Mouse (Mus musculus) hindbrain, embryonic 16.5 days (tissue): ENCODE results near the gene Obox1. TPM values are rescaled to one million over a fixed set of nuclear protein-coding genes. Genes with fewer than 3 reads are reported as not detected.
"Not testable (repeated sequence)": the region's sequence is repeated elsewhere in the genome, so short reads cannot be mapped to it uniquely, and the experiment has no call there.

ENCODE experiments used
- ATAC-seq: fragments of 200-750 bp; cut with Nextera tagmentation; 2 replicates; pipeline ENCODE4 v1.8.0; 2017; ENCODE audit warnings: moderate TSS enrichment, moderate library complexity
- H3K27ac ChIP-seq: fragments of 300-500 bp; sonication (generic); 2 replicates; pipeline ENCODE4 v1.5.1; 2014; ENCODE audit warnings: low read depth, mild to moderate bottlenecking, control low read depth, low read length, moderate library complexity
- H3K27me3 ChIP-seq: fragments of 300-500 bp; sonication (generic); replicated peaks from 2 replicates; pipeline ENCODE4 v1.6.1; 2014; ENCODE audit warnings: low read length; ENCODE audit not compliant: control insufficient read depth, insufficient read depth
- H3K36me3 ChIP-seq: fragments of 300-500 bp; sonication (generic); 2 replicates; pipeline ENCODE4 v1.6.1; 2014; ENCODE audit warnings: mild to moderate bottlenecking, low read length, moderate library complexity, mixed read lengths; ENCODE audit not compliant: control insufficient read depth, insufficient read depth
- H3K4me1 ChIP-seq: fragments of 300-500 bp; sonication (generic); 2 replicates; pipeline ENCODE4 v1.6.1; 2014; ENCODE audit warnings: low read depth, low read length; ENCODE audit not compliant: control insufficient read depth, insufficient read depth
- H3K4me2 ChIP-seq: fragments of 300-500 bp; sonication (generic); 2 replicates; pipeline ENCODE4 v1.6.1; 2014; ENCODE audit warnings: mild to moderate bottlenecking, low read length, control low read depth, moderate library complexity
- H3K4me3 ChIP-seq: fragments of 300-500 bp; sonication (generic); 2 replicates; pipeline ENCODE4 v1.5.1; 2014; ENCODE audit warnings: mild to moderate bottlenecking, low read length, control low read depth, moderate library complexity
- H3K9ac ChIP-seq: fragments of 300-500 bp; sonication (generic); 2 replicates; pipeline ENCODE4 v1.6.1; 2014; ENCODE audit warnings: low read depth, mild to moderate bottlenecking, control low read depth, low read length, moderate library complexity
- H3K9me3 ChIP-seq: fragments of 300-500 bp; sonication (generic); 2 replicates; pipeline ENCODE4 v1.6.1; 2014; ENCODE audit warnings: mild to moderate bottlenecking, low read length, moderate library complexity; ENCODE audit not compliant: control insufficient read depth
- WGBS: fragments of 180-500 bp; shearing (Covaris S2); extraction: QIAGEN DNeasy Blood & Tissue Kit; methylation state at CpG from one replicate; pipeline ENCODE4 v1.1.7; 2014; 5-methylcytosine and 5-hydroxymethylcytosine counted together
- polyA plus RNA-seq: library from polyadenylated mRNA; unstranded; fragments of >200 nt; fragmentation: Nextera tagmentation; extraction: Ambion mirVana; gene quantifications from 2 replicates; pipeline ENCODE4 v1.2.1, GENCODE M21; 2015

The Obox1 gene
- not detected in 2 replicates for polyA plus RNA-seq

DNA sequence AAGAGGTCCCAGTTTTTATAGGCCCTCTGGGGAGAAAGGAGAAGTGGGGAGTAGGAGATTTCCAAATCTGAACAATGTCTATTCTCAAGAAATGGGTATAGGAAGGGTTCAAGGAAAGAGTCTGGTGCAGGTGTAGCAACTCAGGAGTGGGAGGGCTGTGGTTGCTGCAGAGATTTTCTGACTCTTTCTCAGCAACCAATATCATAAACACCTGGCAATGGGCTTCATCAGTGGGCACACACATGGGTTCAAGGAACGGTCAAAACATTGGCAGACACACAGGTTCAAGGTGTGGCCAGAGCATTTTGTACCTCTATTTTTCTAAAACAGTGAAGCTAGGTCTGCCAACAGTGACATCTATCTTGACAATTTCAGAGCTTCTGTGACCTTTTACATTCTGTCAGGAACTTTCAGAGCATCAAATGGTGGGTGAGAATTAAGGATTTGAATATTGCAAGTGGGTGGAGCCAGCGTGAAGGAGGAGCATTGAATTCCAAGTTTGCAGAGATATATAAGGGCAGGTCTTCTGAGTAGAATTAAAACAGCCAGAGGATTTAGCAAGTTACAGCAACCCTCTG lies at the start of gene Obox1, which contains the start of gene Obox2:
Obox1 (plus strand) TSS at position 528 of the 578 bp plus-strand sequence.
Obox2 (plus strand) TSS at position 301 of the 578 bp plus-strand sequence.
- not testable (repeated sequence) for H3K4me2 ChIP-seq, H3K4me1 ChIP-seq, H3K36me3 ChIP-seq, ATAC-seq, H3K9ac ChIP-seq, H3K4me3 ChIP-seq, H3K27me3 ChIP-seq, H3K27ac ChIP-seq, H3K9me3 ChIP-seq
- WGBS = no CpG with 5 or more reads among the region's 2 CpGs

DNA sequence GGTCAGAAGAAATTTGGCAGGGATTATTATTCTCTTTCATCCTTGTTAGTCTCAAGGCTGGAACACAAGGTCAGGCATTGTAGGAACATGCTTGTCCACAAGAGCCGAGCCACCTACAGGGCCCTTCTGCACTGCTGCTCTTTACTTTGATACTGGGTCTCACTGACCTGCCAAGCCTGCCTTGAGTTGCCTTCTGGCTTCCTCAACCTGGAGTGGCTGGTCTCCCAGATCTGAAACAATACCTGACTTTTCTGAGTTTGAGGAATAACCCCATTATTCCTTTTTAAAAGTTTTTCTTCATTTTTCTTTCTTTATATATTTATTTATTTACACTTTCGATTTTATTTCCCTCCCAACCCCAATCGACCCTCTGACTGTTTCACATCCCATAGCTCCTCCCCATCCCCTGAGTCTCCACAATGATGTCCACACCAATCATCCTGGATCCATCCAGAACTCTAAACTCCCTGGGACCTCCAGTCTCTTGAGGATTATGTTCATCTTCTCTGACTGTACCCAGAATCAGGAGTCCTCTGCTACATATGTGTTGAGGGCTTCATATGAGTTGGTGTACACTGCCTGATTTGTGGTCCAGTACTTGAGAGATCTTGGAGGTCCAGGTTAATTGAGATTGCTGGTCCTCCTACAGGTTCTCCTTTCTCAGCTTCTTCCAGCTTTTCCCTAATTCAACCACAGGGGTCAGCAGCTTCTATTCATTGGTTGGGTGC lies 10.6 kb downstream of the Obox1 start:
- peaks cover 12% of the 10 kb centered on the region for H3K9me3 ChIP-seq
- not testable (repeated sequence) for ATAC-seq, H3K27me3 ChIP-seq, H3K4me2 ChIP-seq, H3K4me3 ChIP-seq, H3K9ac ChIP-seq, H3K27ac ChIP-seq, H3K4me1 ChIP-seq, H3K36me3 ChIP-seq
- 59% methylated on average over 2 of the region's 3 CpGs for WGBS

DNA sequence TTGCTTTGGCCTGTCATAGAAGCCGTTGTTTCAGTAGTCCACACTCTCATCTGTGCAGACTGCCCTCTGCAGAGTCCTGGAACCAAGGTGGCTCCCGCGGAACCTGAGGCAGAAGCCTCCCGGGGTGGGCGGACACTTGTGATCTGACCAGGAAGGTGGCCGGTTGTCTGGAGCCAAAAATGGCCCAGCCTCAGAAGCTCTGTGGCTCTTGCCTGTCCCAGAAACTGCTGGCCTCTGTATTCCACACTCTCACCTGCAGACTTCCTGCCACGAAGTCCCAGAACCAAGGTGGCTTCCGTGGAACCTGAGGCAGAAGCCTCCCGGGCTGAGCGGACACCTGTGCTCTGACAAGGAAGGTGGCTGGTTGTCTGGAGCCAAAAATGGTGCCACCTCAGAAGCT lies 18.1 kb downstream of the Obox1 start:
- not testable (repeated sequence) for H3K4me3 ChIP-seq, H3K4me1 ChIP-seq, H3K27ac ChIP-seq, ATAC-seq, H3K27me3 ChIP-seq, H3K4me2 ChIP-seq, H3K9ac ChIP-seq, H3K9me3 ChIP-seq, H3K36me3 ChIP-seq
- 88% methylated on average over 10 of the region's 10 CpGs for WGBS

DNA sequence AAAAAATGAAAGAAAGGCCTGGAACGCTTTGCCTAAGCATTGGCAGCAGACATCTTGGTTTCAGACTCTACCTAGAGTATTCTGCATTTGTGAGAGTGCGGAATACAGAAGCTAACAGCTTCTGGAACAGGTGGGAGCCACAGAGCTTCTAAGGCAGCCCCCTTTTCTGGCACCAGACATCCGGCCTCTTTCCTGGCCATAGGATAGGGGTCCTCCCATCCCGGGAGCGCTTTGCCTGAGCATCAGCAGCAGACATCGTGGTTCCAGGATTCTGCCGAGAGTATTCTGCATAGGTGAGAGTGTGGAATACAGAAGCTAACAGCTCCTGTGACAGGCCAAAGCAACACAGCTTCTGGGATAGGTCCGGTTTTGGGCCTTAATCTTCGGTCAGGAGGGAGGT lies 29.3 kb downstream of the Obox1 start:
- not testable (repeated sequence) for H3K4me3 ChIP-seq, H3K27me3 ChIP-seq, H3K4me2 ChIP-seq, H3K4me1 ChIP-seq, ATAC-seq, H3K9ac ChIP-seq, H3K27ac ChIP-seq, H3K36me3 ChIP-seq
- WGBS = 91% methylated on average over 8 of the region's 9 CpGs
- H3K9me3 ChIP-seq = peaks cover 10% of the 10 kb centered on the region

DNA sequence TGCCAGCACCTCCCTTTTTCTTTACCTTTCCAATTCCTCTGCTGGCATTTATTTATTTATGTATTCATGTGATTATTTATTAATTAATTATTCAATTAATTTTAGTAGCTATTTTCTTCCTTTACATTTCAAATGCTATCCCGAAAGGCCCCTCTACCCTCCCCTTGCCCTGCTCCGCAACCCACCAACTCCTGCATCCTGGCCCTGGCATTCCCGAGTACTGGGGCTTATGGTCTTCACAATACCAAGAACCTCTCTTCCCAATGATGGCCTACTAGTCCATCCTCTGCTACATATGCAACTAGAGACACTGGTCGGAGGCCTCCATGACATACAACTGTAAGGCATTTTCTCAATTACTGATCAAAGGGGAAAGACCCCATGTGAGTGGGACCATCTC lies 36.8 kb downstream of the Obox1 start:
- H3K36me3 ChIP-seq, H3K4me1 ChIP-seq, H3K27me3 ChIP-seq, H3K9me3 ChIP-seq, H3K27ac ChIP-seq, ATAC-seq, H3K4me3 ChIP-seq, H3K4me2 ChIP-seq, H3K9ac ChIP-seq: not testable (repeated sequence)
- 87% methylated on average over 3 of the region's 4 CpGs for WGBS

DNA sequence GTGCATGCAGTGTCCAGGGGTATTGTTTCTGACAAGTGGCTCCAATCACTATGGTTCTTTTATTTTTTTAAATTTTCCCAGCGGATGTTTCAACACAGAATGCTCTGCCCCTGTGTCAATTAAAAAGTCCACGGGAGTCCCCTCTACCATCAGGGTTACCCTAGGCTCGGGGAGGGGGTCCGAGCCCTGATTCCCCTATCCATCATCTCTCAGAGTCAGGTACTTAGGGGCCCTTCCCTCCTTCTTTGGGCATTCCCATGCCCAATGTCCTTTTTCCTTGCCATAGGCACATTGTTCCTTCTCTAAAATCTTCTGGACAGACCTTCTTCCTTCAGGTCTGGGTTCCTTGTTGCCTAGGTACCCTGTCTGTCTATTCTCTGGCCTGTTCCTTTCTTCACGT lies 120.7 kb downstream of the Obox1 start:
- not testable (repeated sequence) for H3K36me3 ChIP-seq, H3K9me3 ChIP-seq, H3K4me1 ChIP-seq, H3K27ac ChIP-seq, H3K4me2 ChIP-seq, H3K9ac ChIP-seq, ATAC-seq, H3K4me3 ChIP-seq, H3K27me3 ChIP-seq
- WGBS = 76% methylated on average over 4 of the region's 5 CpGs

Other genes with a start within 250 kb of the Obox1 start
- gene Obox2, start 227 bp upstream of the Obox1 start, polyA plus RNA-seq = not detected in 2 replicates